Mouse (Mus musculus): ENCODE results near the gene Bmp6.

DNA sequence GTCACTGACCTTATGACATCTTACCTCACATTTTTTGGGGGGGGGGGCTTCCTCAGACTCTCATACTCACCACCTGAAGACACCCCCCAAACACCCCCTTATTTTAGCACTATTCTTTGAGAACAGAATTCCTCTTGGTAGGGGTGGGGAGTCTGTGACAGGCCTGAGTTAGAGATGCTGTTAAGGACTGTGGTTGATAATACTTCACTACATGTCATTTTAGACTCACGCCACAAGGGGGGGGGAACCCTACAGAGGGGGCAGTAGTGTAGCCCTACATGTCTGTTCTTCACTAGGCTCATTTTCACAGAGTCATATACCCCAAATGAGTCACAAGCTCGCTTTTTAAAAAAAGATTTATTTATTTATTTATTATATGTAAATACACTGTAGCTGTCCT is 1.7 kb upstream of the Bmp6 start:
- TF ChIP-seq CTCF (IDR thresholded peaks at IDR 0.05; ENCODE audit: low read depth, low read length) = no peak
- no peak for TF ChIP-seq POLR2A (IDR thresholded peaks at IDR 0.05; ENCODE audit: borderline replicate concordance, low read depth, low read length)

Data from bone marrow macrophage, adult 2 months (primary cell).